Mouse (Mus musculus): ENCODE data around the gene Map3k12. TPM values are rescaled to one million over a fixed set of nuclear protein-coding genes. Genes with fewer than 3 reads are reported as not detected.
A peak's percentile ranks its signal among the peaks of the same experiment; 100 is the strongest.

The Map3k12 gene
- polyA plus RNA-seq, 1 experiment from 2014 or later: 14.8 TPM

DNA sequence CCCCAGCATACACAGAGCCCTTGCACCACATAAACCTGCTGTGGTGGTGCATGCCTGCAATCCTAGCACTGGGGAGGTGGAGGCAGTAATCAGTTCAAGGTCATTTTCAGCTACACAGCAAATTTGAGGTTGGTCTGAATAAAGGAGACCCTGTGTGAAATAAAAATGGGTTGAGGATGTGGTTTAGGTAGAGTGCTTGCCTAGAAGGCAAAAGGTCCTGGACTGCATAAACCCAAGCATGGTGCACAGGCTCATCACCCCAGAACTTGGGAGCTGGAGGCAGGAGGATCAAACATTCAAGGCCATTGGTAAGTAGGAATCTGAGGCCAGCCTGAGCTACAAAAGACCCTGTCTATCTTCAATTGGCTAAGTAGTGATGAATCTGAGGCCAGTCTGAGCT lies 9.3 kb downstream of the Map3k12 start:
- H3K27ac ChIP-seq (ENCODE audit: low read depth, low read length): no peak overlapping the region
- no peak overlapping the region for H3K4me3 ChIP-seq (ENCODE audit: low read length)
- H3K4me1 ChIP-seq (ENCODE audit: control insufficient read depth, insufficient read depth, low read length): peaks cover 19% of the 10 kb centered on the region
- no peaks in the 10 kb centered on the region for H3K9me3 ChIP-seq (ENCODE audit: control insufficient read depth, low read length)
- no peak overlapping the region for H3K9ac ChIP-seq (ENCODE audit: low read depth, low read length)
- ATAC-seq (ENCODE audit: low FRiP score, low TSS enrichment): no peak
- peaks cover 38% of the 10 kb centered on the region for H3K36me3 ChIP-seq (ENCODE audit: control insufficient read depth, insufficient read depth, low read length)
- no peak overlapping the region for H3K4me2 ChIP-seq (replicated peaks; ENCODE audit: low read depth, low read length)
- H3K27me3 ChIP-seq (ENCODE audit: control insufficient read depth, insufficient read depth, low read length): no peaks in the 10 kb centered on the region

DNA sequence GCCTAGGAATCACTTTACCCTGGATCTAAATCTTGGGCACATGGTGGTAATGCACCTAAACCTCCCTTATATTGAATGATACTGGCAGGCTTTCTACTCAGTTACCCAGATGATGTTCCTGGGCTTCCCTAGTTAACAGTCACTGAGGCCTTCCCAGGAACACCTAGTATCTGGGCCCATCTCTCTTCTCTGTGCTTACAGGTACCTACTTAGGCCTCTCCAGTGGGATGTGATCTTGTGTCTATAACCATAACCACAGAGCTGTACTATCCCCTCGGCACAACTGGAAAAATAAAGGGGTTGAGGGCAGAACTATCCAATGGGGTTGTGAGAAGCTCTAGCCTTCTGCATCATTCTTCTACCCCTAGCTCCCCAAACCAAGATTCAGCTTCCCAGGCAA lies 10.0 kb downstream of the Map3k12 start:
- Histone ChIP-seq H3K36me3 (ENCODE audit: control insufficient read depth, insufficient read depth, low read length) (peaks cover 45% of the 10 kb centered on the region), H3K4me3 (ENCODE audit: low read length) (no peak overlapping the region), H3K4me2 (replicated peaks; ENCODE audit: low read depth, low read length) (no peak overlapping the region), H3K9me3 (ENCODE audit: control insufficient read depth, low read length) (no peaks in the 10 kb centered on the region), H3K27me3 (ENCODE audit: control insufficient read depth, insufficient read depth, low read length) (no peaks in the 10 kb centered on the region), H3K4me1 (ENCODE audit: control insufficient read depth, insufficient read depth, low read length) (peaks cover 12% of the 10 kb centered on the region), H3K27ac (ENCODE audit: low read depth, low read length) (no peak overlapping the region), H3K9ac (ENCODE audit: low read depth, low read length) (no peak overlapping the region)
- no peak for ATAC-seq (ENCODE audit: low FRiP score, low TSS enrichment)
- WGBS: 89% methylated on average over 1 of the region's 1 CpGs

DNA sequence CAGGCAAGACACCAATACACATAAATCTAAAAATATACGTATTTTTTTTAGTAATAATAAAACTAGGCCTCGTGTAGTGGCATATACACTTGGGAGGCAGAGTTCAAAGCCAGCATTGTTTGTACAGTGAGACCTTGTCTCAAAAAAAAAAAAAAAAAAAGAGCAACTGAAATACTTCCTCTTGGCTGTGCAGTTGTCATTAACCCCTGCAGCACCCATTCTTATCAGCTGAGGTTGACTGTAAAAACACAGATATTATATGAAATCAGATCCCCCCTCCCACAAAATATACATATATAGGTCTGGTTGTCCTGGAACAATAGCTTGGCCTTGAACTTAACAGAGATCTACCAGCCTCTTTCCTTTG lies 10.4 kb downstream of the Map3k12 start:
- no peak overlapping the region for H3K9ac ChIP-seq (ENCODE audit: low read depth, low read length)
- H3K4me2 ChIP-seq (replicated peaks; ENCODE audit: low read depth, low read length): no peak overlapping the region
- no peaks in the 10 kb centered on the region for H3K9me3 ChIP-seq (ENCODE audit: control insufficient read depth, low read length)
- whole genome bisulfite sequencing: 20% methylated on average over 2 of the region's 2 CpGs
- H3K36me3 ChIP-seq (ENCODE audit: control insufficient read depth, insufficient read depth, low read length): peaks cover 49% of the 10 kb centered on the region
- no peak overlapping the region for H3K27ac ChIP-seq (ENCODE audit: low read depth, low read length)
- peaks cover 8% of the 10 kb centered on the region for H3K4me1 ChIP-seq (ENCODE audit: control insufficient read depth, insufficient read depth, low read length)
- no peak for ATAC-seq (ENCODE audit: low FRiP score, low TSS enrichment)
- H3K4me3 ChIP-seq (ENCODE audit: low read length): no peak overlapping the region
- H3K27me3 ChIP-seq (ENCODE audit: control insufficient read depth, insufficient read depth, low read length): no peaks in the 10 kb centered on the region

DNA sequence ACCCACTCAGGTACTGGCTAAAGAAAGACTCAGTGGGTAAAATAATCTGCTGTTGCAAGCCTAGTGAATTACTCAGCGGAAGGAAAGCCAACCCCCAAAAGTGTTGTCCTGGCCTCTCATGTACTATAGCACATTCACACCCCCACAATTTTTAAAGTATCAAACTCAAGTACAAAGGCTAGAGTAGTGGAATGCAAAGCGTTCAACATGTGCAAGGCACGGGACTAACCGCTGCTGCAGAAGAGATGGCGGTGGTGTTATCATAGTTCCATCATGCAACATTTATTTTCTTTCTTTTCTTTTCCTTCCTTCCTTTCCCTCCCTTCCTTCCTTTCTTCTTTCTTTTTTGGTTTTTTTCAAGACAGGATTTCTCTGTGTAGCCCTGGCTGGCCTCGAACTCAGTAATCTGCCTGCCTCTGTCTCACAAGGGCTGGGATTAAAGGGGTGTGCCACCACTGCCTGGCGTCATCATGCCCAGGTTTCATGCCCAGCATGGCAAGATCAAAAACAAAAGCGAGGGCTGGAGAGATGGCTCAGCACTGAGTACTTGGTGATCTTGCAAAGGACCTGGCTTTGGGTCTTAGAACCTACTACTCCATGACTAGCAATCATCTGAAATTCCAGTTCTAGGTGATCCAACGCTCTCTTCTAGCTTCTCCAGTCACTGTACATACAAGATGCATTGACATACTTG lies 10.9 kb downstream of the Map3k12 start:
- H3K36me3 ChIP-seq (ENCODE audit: control insufficient read depth, insufficient read depth, low read length): peaks cover 54% of the 10 kb centered on the region

DNA sequence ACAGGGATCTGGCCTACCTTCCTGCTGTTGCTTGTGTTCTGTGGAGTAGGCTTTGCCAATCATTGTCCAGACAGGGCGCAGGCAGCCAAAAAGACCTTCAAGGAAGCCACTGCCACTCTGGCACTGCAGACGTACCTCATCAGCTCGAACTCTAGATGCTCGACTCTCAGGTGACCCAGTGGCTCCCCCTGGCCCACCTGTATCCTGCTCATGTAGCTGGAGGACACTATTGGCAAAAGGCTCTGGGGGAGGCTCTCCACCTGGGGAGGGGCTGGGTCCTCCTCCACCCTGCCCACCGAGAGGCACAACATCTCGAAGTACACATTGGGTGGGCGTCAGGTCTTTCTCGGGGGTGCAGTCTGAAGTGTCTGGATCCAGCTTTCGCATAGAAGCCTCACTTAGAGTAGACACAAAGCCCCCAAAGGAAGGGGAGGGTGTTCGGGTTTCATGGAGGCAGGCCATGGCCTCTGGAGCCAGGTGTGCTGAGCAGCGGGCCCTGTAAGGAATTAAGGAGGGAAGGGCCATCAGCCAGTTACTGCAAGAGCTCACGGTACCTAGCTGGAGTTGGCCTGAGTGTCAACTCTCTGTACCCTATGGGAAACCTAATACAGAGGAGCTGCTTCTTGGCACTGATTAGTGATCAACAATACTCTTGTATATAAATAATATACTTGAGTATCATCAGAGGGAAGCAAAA lies 11.6 kb downstream of the Map3k12 start:
- WGBS: 64% methylated on average over 12 of the region's 12 CpGs
- Histone ChIP-seq H3K27me3 (ENCODE audit: control insufficient read depth, insufficient read depth, low read length) (no peaks in the 10 kb centered on the region), H3K9me3 (ENCODE audit: control insufficient read depth, low read length) (no peaks in the 10 kb centered on the region), H3K27ac (ENCODE audit: low read depth, low read length) (no peak overlapping the region; the same call in 1 of the 2 replicates), H3K4me3 (ENCODE audit: low read length) (no peak overlapping the region), H3K4me2 (replicated peaks; ENCODE audit: low read depth, low read length) (no peak overlapping the region), H3K36me3 (ENCODE audit: control insufficient read depth, insufficient read depth, low read length) (peaks cover 61% of the 10 kb centered on the region), H3K4me1 (ENCODE audit: control insufficient read depth, insufficient read depth, low read length) (0 out of 2 replicates have a peak, but pooled peaks cover 3% of the 10 kb centered on the region), H3K9ac (ENCODE audit: low read depth, low read length) (no peak overlapping the region)
- ATAC-seq (ENCODE audit: low FRiP score, low TSS enrichment): no peak

More for the DNA sequence above, 10.9 kb downstream of the Map3k12 start:
- Histone ChIP-seq H3K9me3 (ENCODE audit: control insufficient read depth, low read length) (no peaks in the 10 kb centered on the region), H3K4me2 (replicated peaks; ENCODE audit: low read depth, low read length) (no peak overlapping the region), H3K4me3 (ENCODE audit: low read length) (no peak overlapping the region), H3K27ac (ENCODE audit: low read depth, low read length) (no peak overlapping the region), H3K9ac (ENCODE audit: low read depth, low read length) (no peak overlapping the region), H3K4me1 (ENCODE audit: control insufficient read depth, insufficient read depth, low read length) (peaks cover 3% of the 10 kb centered on the region; the same call in 1 of the 2 replicates), H3K27me3 (ENCODE audit: control insufficient read depth, insufficient read depth, low read length) (no peaks in the 10 kb centered on the region)
- 83% methylated on average over 9 of the region's 9 CpGs for WGBS
- no peak for ATAC-seq (ENCODE audit: low FRiP score, low TSS enrichment)

DNA sequence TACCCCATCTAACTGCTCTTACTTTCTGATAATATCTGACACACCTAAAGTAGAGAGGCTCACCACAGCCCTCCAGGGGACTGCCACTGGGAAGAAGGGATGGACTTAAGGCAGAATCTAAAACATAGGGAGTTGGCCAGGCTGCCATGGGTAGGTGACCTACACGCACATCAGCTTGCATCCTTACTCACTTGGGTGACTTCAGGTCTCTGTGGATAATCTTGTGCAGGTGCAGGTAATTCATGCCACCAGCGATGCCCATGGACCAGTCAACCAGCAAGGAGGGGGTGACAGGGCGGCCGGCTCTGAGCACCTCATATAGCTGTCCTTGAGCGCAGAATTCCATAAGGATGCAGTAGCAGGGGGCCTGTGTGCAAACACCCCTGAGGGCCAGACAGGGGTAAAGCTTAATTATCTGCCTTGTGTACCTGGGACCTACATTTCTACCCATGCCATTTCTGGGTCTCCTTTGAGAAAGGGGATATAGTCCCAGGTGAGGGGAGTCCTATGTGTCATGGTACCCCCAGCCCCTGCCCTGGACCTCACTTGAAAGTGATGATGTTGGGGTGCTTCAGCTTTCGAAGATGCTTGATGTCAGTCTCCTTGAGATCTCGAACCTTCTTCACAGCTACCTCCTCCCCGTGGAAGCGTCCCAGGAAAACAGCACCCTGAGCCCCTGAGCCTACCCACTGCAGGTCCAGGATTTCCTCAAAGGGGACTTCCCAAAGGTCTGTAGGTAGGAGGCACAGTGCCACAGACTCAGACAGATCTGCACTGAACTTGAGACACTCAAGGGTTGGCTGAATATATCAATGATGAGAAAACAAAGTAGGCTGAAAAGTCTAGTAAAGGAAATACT lies 12.7 kb downstream of the Map3k12 start:
- 90% methylated on average over 9 of the region's 9 CpGs for WGBS
- Histone ChIP-seq H3K4me2 (replicated peaks; ENCODE audit: low read depth, low read length) (no peak overlapping the region), H3K36me3 (ENCODE audit: control insufficient read depth, insufficient read depth, low read length) (peaks cover 72% of the 10 kb centered on the region), H3K9me3 (ENCODE audit: control insufficient read depth, low read length) (no peaks in the 10 kb centered on the region), H3K9ac (ENCODE audit: low read depth, low read length) (no peak overlapping the region), H3K4me1 (ENCODE audit: control insufficient read depth, insufficient read depth, low read length) (0 out of 2 replicates have a peak, but pooled peaks cover 3% of the 10 kb centered on the region), H3K27me3 (ENCODE audit: control insufficient read depth, insufficient read depth, low read length) (no peaks in the 10 kb centered on the region), H3K27ac (ENCODE audit: low read depth, low read length) (no peak overlapping the region), H3K4me3 (ENCODE audit: low read length) (no peak overlapping the region)
- peak; percentile 25; the same call in 1 of the 2 replicates for ATAC-seq (ENCODE audit: low FRiP score, low TSS enrichment)

DNA sequence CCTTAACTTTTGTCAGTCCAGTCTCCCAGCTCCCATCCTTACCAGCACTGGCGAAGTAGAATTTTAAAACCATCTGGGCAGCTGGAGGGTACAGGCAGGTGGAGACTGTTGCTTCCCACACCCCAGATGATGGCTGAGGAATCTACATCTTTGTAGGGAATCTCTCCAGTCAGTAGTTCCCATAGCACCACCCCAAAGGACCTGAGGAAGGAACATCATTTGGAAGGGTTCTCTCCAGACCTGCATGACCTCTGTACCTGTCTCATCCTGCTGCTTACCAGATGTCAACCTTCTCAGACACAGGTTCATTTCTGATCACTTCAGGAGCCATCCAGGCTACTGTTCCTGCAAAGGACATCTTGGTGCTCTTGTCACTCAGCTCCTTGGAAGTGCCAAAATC lies 13.4 kb downstream of the Map3k12 start, which contains the start of gene Gm10337:
Gm10337 (plus strand) TSS at position 276 of the 400 bp plus-strand sequence.
- ATAC-seq (ENCODE audit: low FRiP score, low TSS enrichment): no peak
- H3K36me3 ChIP-seq (ENCODE audit: control insufficient read depth, insufficient read depth, low read length): peaks cover 74% of the 10 kb centered on the region
- WGBS: 96% methylated on average over 1 of the region's 1 CpGs

DNA sequence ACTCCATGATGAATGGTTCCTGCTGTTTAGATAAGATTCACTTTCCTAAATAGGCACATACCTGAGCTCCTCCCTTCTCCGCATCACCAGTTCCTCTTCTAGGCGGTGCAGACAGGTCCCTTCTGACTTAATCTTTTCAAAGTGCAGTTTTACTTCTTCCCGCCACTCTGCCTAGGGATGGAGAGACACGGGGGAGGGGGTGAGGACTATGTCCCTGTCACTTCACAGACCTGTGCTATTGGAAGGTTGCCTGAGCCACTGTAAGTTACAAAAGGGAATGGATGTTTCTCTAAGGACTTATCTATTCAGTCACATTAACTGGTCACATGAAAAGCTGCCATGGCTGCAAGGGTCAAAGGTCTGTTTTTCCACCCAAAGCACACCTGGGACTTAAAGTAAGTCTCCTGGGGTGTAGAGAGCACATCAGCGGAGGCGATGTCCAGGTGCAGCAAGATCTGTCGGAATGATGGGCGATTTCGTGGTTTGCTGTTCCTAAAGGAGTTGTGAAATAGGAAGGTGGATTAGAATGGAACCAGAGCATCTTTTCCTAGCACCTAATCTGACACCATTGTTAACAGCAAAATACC lies 14.5 kb downstream of the Map3k12 start:
- Histone ChIP-seq H3K4me1 (ENCODE audit: control insufficient read depth, insufficient read depth, low read length) (0 out of 2 replicates have a peak, but pooled peaks cover 3% of the 10 kb centered on the region), H3K4me2 (replicated peaks; ENCODE audit: low read depth, low read length) (no peak overlapping the region), H3K27me3 (ENCODE audit: control insufficient read depth, insufficient read depth, low read length) (no peaks in the 10 kb centered on the region), H3K9me3 (ENCODE audit: control insufficient read depth, low read length) (no peaks in the 10 kb centered on the region), H3K4me3 (ENCODE audit: low read length) (no peak overlapping the region), H3K27ac (ENCODE audit: low read depth, low read length) (no peak overlapping the region), H3K9ac (ENCODE audit: low read depth, low read length) (no peak overlapping the region), H3K36me3 (ENCODE audit: control insufficient read depth, insufficient read depth, low read length) (peaks cover 79% of the 10 kb centered on the region)
- no peak for ATAC-seq (ENCODE audit: low FRiP score, low TSS enrichment)
- 67% methylated on average over 9 of the region's 9 CpGs for WGBS

More for the DNA sequence above, 13.4 kb downstream of the Map3k12 start, which contains the start of gene Gm10337:
- Histone ChIP-seq H3K9ac (ENCODE audit: low read depth, low read length) (no peak within 1 kb of the TSS), H3K4me1 (ENCODE audit: control insufficient read depth, insufficient read depth, low read length) (0 out of 2 replicates have a peak, but pooled peaks cover 3% of the 10 kb centered on the region), H3K4me3 (ENCODE audit: low read length) (no peak within 1 kb of the TSS), H3K27me3 (ENCODE audit: control insufficient read depth, insufficient read depth, low read length) (no peaks in the 10 kb centered on the region), H3K27ac (ENCODE audit: low read depth, low read length) (no peak within 1 kb of the TSS), H3K4me2 (replicated peaks; ENCODE audit: low read depth, low read length) (no peak within 1 kb of the TSS), H3K9me3 (ENCODE audit: control insufficient read depth, low read length) (no peaks in the 10 kb centered on the region)

All from kidney, embryonic 14.5 days (tissue).